Mouse (Mus musculus) cerebellum, adult 2 months (tissue): ENCODE results near the gene Padi4.

ENCODE experiments used
- CTCF ChIP-seq: fragments of 200-500 bp; IDR thresholded peaks from 2 replicates; pipeline ENCODE4 v1.5.1; 2011; ENCODE audit warnings: low read depth, mild to moderate bottlenecking, control low read depth, low read length, moderate library complexity, borderline replicate concordance; ENCODE audit not compliant: insufficient read depth
- POLR2A ChIP-seq: fragments of 200-500 bp; IDR thresholded peaks from 2 replicates; pipeline ENCODE4 v1.6.1; 2011; ENCODE audit warnings: low read length, control low read depth, borderline replicate concordance; ENCODE audit not compliant: insufficient read depth

DNA sequence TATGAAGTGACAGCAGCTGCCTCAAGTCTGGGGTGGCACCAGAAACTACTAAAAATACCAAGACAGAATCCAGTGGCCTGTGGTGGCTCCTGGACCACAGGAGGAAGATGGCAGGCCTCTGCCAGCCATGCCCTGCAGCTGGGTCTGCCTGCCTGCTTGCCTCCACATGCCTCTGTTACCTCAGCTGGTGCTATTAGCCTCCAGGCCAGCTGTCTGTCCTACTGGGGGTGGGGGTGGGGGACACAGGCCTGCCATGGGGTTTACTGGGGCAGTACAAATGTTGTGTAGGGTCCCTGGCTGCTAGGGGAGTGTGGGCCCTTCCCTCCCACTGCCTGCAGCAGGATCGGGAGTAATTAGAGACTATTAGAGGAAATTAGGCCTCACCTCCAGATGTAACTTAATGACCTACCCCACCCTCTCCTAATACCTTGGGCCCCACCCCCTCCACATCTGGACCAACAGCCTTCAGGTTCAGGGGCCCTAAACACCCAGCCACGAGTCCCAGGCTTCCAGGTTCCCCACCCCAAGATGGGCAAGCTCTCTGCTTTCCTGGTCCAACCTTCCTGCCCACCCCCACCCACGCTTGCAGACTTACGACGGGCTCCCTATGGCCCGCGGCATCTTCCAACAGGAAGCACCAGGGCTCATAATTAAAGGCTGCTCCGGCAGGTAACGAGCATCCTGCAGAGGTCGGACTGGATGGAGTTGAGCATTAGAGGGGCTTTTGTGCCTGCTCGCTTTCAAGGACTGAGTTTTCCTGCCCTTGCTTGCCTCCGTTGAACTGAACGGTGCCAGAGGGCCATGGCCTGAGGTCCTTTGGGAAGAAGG, 39.5 kb upstream of the Padi4 start:
- TF ChIP-seq POLR2A: no peak
- TF ChIP-seq CTCF: no peak
